22 mouse cellular contexts compared by ENCODE assay signal in the genomic region with DNA sequence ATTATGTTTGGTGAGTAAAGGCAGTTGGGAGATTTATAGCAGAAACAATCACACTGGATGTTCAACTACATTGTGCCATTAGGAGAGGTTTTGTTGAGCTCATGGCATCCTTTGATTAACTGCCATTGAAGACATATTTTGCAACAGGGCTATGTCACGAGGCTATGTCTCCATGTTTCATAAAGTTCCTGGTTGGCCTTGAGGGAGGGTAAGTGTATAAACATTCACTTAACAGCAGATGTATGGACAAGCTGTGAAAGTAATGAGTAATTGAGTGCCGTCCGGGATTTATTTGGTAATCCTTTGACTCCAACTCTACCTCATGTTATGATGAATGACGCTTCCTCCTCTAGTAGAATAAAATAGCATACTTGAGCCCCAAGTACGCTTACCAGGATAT.
"Had no signal": no experiment of that assay in that cellular context is flagged by ENCODE, and none has a peak within 500 bp of the region (broad histone marks: within the 10 kb centered on the region; RNA-seq: fewer than 3 reads in every experiment).

No protein-coding gene starts in this region.

- H3K27ac ChIP-seq: liver, embryonic 13.5 days; liver, embryonic 15.5 days; macrophage; midbrain, embryonic 10.5 days; midbrain, embryonic 12.5 days; neural tube, embryonic 13.5 days; neural tube, embryonic 15.5 days had no signal

- DNase-seq: liver, embryonic 13.5 days; liver, postnatal 0 days; lung, postnatal 10 days; midbrain, embryonic 14.5 days; retina, postnatal 1 day; right cerebral cortex, adult 18-20 months; right cerebral cortex, postnatal 25 days; right cerebral cortex, postnatal 4 days; spleen, adult 18-20 months; thymus, adult 18-20 months; thymus, postnatal 14 days; thymus, postnatal 36 days had no signal

- H3K9ac ChIP-seq: liver, embryonic 13.5 days; liver, embryonic 15.5 days; liver, postnatal 0 days; midbrain, embryonic 12.5 days; neural tube, embryonic 13.5 days; neural tube, embryonic 15.5 days had no signal

- H3K4me2 ChIP-seq: liver, embryonic 11.5 days; liver, embryonic 13.5 days; liver, embryonic 15.5 days; midbrain, embryonic 12.5 days; neural tube, embryonic 13.5 days; neural tube, embryonic 15.5 days had no signal

- H3K27me3 ChIP-seq: liver, embryonic 13.5 days; liver, embryonic 15.5 days; megakaryocyte, embryonic 14.5 days; midbrain, embryonic 12.5 days; neural tube, embryonic 13.5 days; neural tube, embryonic 15.5 days had no signal

- H3K4me3 ChIP-seq: liver, embryonic 13.5 days; liver, embryonic 15.5 days; megakaryocyte, embryonic 14.5 days; midbrain, embryonic 10.5 days; midbrain, embryonic 12.5 days; myocyte; neural tube, embryonic 13.5 days; neural tube, embryonic 15.5 days had no signal

- ATAC-seq: liver, postnatal 0 days; midbrain, embryonic 16.5 days had no signal

- H3K36me3 ChIP-seq: liver, embryonic 13.5 days; liver, embryonic 15.5 days; midbrain, embryonic 10.5 days; midbrain, embryonic 12.5 days; neural tube, embryonic 13.5 days; neural tube, embryonic 15.5 days had no signal

- H3K9me3 ChIP-seq: liver, embryonic 13.5 days; liver, embryonic 15.5 days; megakaryocyte, embryonic 14.5 days; midbrain, embryonic 10.5 days; midbrain, embryonic 12.5 days; neural tube, embryonic 13.5 days; neural tube, embryonic 15.5 days had no signal

- H3K4me1 ChIP-seq: liver, embryonic 13.5 days; liver, embryonic 15.5 days; megakaryocyte, embryonic 14.5 days; midbrain, embryonic 10.5 days; midbrain, embryonic 12.5 days; neural tube, embryonic 13.5 days; neural tube, embryonic 15.5 days had no signal
